Mouse (Mus musculus): ENCODE data around the gene Fanca.

The Fanca gene

GRCm38 (mm10) chr8:123318467-123318911 is at the start of gene Fanca:
Fanca (minus strand) TSS chr8:123318576.
- DNase-seq (ENCODE audit: low spot score), result peak; percentile 93

DNA sequence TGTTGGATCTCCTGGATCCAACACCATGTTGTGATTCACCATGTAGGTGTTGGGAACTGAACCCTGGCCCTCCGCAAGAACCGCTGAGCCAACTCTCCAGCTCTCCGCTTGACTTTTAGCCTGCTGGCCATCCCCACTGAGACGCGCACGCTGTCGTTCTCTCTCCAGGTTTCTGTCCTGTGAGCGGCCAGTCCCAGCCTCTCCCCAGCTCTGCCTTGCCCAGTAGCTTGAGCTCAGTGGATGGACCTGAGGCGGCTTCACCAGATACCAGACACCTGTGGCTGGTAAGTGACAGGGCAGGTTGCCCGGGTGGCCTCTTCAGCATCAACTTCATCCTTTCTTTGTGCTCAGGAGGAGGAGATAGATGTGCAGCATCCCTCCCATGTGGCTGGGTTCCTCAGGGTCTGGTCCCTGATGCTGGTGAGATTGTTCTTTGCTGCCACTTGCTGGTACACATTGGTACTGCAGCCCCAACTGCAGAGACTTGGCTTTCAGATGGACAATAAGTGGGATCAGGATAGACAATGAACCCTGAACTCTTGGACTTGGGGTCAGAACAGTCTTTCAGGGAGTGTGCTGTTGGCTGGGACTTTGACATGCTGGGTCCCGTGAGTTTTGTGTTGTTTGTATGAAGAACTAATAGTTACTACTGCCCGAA is 42.8 kb upstream of the Fanca start:
- DNase-seq (ENCODE audit: low spot score), result peak; percentile 58

DNA sequence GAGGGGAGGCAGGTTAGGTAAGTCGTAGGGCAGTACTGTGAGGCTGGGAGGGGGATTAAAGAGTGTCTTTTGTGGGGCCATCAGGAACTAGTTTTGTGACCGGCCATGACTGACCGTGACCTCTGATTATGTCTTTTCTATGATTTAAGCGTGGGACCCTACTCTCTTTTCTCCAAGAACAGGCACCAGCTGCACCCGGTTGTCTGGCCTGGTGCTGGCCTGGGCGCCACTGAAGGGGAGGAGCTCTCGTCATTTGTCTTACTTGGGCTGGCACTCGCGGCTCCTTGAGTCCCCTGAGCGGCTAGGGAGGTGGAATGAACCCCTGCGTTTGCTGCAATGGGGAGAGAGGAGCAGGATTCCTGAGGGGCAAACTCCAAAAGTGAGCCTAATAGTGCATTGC is 34.8 kb upstream of the Fanca start:
- DNase-seq (ENCODE audit: low spot score), result no peak

DNA sequence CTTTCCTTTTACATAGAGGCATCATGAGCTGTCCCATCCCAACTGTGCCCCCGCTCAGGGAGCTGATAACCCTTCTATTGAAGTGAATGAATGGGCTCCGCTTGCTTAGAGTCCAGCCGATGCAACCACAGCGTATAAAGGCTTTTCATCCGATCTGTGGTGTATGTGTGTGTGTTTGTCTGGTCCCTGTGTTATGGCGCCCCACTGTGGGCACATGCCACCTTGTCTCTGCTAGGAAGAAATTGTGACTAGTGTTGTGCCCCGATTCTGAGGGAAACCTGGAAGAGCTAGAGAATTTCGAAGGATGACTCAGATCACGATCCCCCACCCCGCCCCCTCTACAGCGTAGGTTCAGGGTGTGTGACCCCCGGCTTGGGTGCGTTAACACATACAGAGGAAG is 34.4 kb upstream of the Fanca start:
- DNase-seq (ENCODE audit: low spot score), result no peak

DNA sequence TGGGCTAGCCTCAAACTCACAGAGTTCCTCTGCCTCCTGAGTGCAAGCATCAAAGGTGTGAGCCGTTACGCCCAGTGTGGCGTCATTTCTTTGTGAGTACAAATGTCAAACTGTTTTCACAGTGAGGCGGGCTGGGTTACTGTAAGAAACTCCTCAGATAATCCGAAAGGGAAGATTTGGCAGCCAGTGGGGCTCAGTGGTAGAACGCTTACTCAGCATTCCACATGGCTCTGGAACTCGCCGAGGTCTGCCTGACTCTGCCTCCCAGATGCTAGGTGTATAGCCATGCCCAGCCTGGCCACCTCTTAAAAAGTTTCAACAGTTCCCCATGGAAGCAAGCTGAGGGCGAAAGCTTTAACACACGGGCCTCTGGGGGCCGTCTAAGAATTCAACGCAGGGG is 33.7 kb upstream of the Fanca start:
- no peak for DNase-seq (ENCODE audit: low spot score)

- DNase-seq (ENCODE audit: low spot score), result no peak
Measured at GRCm38 (mm10) chr8:123349073-123349472, 30.7 kb upstream of the Fanca start.

DNA sequence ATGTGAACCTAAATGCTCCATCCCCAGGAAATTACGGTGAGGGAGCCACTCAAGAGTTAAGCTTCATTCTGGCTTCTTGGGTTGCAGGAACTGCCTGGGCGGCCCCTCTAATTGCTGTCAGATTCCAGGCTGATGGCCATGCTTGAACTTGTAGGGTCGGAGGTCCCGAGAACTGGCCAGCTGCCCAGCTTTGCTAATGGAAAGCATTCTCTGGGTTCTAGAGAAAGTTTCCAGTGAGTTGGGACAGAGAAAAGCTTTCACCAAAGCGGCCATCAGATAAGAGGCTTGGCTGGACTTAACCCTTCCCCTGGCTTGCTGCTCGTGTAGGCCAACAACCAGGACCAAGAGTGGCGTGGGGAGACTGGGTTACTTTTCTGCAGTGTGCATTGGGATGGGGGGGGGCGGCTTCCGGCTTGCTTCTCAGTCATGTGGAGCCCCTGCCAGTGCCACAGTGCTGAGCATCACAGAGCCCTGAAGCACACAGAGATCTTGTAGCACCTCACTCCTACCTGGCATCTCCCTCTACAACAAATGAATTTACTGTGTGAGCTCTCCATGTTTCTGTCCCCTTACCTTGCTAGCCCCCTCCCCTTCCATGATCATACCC is 30.0 kb upstream of the Fanca start:
- DNase-seq (ENCODE audit: low spot score), result no peak

DNA sequence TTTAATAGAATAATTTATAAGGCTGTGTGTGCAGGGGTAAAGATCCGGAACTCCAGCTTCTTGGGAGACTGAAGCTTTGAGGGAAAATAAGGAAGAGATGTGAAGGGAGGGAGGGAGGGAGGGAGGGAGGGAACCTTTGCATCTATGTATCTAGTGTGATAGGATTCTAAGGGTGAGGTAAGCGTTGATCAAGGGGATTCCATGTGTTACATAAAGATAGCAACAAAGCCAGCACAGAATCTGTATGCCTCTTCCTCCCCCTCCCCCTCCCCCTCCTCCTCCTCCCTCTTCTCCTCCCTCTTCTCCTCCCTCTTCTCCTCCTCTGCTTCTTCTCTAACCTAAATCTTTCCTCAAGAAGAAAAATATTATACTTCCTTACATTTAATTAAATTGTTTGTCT is 28.9 kb upstream of the Fanca start:
- no peak for DNase-seq (ENCODE audit: low spot score)

DNA sequence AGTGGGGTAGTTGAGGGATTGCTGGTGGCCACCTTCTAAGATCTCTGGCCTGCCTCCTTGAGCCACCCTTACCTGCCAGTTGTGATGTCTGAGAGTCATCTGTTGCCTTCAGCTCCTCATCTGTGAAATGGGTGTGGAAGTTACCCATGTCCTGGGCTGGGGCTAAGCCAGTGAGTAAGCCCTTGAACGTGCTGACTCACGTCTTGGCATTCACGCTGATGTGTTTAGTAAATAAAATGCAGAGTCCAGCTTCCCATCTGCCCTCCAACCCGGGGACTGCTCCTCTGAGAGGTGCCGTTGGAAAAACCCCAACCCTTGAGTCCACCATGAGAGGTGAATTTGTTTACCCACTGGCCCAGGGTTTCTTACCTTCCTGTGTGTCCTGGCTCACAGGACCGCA is 27.5 kb upstream of the Fanca start:
- no peak for DNase-seq (ENCODE audit: low spot score)

- DNase-seq (ENCODE audit: low spot score), result no peak
Measured at GRCm38 (mm10) chr8:123345135-123345534, 26.8 kb upstream of the Fanca start.

GRCm38 (mm10) chr8:123343422-123343821 is 25.0 kb upstream of the Fanca start:
- no peak for DNase-seq (ENCODE audit: low spot score)

DNA sequence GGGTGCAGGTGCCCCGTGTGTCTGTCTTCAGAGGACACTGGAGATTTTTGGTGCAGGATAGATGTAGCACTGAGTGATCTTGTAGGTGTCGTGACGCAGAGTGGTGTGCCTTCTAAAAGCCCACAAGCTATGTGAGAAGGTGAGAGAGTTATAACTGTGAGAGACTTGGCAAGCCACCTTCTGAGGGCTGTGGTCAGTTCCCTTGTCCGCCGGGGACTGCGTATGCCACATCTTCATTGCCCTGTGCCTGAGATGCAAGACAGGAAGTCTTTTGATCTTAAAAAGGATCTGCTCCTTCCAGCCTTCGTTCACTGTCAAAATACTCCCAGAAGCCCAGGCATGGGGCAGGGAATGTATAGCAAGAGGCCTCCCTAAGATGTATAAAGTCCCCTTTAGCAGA is 24.5 kb upstream of the Fanca start:
- DNase-seq (ENCODE audit: low spot score), result no peak

DNA sequence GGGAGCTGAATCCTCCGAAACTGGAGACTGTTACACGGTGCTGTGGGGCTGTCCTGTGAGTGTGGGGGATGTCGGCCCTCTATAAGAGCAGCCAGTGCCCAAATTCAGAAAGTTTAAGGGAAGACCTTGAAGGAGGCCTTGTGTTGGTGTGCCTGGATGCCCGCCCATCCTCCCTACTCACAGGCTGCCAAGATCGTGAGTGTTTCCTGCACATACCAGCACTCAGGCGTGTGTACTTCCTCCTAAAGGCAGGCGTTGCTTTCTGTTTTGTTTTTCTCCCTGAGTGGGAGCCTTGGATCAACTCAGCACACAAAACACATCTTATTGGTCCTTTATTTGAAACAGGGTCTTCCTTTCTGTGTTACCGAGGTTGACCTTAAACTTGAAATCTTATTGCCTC is 23.9 kb upstream of the Fanca start:
- no peak for DNase-seq (ENCODE audit: low spot score)

DNA sequence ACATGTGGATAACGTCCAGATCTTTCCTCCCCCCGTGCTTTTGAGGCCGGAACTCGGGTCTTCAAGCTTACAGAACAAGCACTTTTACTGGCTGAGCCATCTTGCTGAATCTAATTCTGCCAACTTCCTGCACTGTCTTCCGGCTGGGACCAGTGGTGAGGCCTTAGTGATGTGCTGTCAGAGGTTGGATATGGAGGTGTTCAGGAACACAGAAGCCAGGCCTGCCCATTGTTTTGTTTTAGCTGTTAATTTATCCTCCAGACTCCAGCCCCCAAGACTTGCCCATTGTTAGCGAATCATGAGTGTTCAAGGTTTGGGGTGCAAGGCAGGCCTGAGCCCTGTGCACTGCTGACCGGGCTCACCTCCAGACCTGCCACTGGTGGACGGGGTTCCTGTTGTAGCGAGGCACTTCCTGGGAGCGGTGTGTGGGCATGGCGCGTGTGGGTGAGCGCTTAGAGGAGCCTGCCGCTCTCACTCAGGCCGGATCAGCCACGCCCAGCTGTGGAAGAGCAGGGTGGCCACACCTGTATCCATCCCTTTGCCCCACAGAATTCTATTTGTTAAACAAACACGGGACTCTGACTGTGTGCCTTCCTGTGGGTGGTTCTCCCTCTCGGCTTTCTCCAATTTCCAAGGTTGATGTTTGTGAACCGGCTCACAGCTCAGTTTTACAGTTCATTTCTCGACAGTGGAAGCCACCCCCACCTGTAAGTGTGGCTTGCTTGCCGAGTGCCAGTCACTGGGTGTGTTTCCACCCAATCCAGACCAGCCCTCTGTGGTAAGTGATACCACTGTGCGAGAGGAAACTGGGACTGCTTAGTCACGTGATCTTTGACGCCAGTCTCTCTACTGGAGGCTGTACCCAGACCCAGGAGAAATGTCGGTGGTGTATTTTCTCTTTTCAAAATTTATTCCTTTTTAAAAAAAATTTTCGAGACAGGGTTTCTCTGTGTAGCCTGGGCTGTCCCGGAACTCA is 23.0 kb upstream of the Fanca start:
- no peak for DNase-seq (ENCODE audit: low spot score)

- no peak for DNase-seq (ENCODE audit: low spot score)
Measured at GRCm38 (mm10) chr8:123340071-123340470, 21.7 kb upstream of the Fanca start.

DNA sequence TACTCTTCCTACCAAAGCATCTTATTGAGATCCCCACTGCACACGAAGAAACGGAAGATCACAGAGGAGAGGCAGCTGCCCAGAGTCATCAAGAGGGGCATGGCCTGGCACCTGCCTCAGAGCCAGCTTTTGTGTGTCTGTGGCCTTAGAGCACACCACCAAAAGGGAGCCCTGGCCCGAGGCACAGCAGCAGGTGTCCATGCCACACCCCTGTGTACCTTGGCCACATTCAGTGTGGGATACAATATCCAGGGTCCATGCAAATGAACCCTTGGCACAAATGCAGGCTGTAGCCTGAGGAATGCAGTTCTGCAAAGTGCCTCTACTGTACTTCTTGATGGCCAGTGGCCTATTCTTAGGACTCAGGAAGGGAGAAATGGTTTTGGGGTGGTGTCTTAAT is 19.1 kb upstream of the Fanca start:
- DNase-seq (ENCODE audit: low spot score), result no peak

DNA sequence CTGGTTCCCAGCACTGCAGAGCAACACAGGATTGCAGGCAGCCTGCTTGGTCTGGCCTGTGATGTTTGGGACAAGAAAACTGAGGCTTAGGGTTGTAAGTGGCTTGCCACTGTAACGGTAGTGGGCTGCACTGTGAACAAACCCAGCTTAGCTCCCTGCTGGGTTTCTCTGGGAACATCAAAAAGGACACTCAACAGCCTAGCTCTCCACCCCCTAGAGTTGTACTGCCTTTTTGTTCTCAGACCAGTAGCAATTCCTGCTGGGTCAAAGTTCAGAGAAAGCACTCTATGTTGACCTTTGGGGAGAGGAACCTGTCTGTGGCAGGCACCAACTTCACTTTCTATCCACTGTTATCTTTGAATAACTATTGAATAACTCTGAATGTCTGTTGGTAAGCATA is 16.1 kb upstream of the Fanca start:
- no peak for DNase-seq (ENCODE audit: low spot score)

DNA sequence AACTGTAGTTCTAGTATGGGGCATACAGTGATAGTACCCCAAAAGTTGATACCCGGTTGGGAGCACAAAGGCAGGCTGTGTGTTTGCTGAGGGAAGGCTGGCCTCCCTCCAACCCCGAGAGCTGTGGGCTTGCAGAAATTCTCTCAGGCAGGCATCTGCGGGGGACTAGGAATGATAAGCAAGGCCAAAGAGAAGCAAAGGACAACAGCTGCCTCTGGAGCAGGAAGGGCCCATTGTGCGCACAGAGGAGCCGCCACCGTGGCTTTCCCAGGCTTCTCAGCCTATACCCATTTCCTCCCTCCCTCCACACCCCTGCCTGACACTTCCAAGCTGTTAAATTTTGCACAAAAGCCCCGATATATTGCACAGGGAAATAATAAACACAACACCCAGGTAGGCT is 15.5 kb upstream of the Fanca start:
- no peak for DNase-seq (ENCODE audit: low spot score)

DNA sequence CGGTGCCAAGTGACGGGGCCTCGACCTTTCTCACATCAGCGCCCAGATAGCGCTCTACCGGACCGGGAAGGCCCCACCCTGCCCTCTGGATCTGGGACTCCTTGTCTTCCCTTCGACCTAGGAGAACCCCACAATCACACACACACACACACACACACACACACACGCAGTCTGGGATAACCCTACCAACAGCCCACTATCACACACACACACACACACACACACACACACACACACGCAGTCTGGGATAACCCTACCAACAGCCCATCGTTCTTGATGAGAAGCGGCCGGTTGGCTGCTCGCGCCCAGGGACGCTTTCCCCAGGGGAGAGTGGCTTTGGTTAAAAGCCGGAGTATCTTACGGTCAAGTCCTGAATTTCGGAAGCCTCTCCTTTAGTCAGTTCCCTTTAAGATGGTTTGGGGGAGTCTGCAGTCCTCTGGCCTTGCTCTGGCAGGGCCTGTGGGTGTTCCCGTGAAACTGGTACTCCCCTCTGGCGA is 14.8 kb upstream of the Fanca start:
- DNase-seq (ENCODE audit: low spot score), result no peak

GRCm38 (mm10) chr8:123332262-123333090 is 14.1 kb upstream of the Fanca start, which contains the start of gene Spire2:
Spire2 (plus strand) TSS chr8:123332713.
- peak; percentile 73 for DNase-seq (ENCODE audit: low spot score)

GRCm38 (mm10) chr8:123331810-123332209 is 13.4 kb upstream of the Fanca start:
- DNase-seq (ENCODE audit: low spot score), result no peak

DNA sequence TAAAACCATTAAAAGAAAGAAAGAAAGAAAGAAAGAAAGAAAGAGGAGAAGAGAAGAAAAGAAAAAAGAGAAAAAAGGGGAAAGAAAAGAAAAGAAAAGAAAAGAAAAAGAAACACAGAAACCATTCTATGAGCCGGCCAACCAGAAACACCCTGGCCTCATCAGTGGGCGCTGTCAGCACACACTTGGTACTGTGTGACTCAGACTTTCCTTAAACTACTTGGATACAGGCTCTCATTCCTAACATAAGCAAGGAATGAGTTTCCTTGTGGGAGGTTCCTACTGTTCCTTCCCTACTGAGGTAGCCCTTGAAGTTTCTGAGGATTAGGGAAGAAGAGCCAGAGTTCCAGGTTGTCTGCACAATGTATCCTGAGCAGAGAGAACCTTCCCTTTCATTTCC is 12.9 kb upstream of the Fanca start:
- DNase-seq (ENCODE audit: low spot score), result no peak
